Comparison of ENCODE assay signal across 31 mouse cellular contexts in the genomic region with DNA sequence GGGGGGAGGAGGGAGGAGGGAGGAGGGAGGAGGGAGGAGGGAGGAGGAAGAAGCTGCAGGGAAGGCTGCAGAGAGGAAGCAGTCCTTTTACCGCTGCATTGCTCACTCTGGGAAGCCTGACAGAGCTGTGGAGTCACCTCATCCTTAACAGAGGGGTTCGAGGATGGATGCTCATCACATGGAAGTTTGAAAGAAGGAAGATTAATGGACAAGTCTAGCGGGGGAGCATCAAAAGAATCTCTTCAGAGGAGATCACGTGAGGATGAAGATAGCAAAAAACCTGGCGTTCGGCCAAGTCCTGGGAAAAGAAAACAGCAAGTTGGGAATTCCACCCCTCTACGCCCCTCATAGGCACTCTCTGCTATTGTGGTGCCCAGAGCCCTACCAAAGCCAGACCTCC. TPM values are rescaled to one million over a fixed set of nuclear protein-coding genes. Genes with fewer than 3 reads are reported as not detected.
DNase-seq lines count a peak whose midpoint lies in the region; ATAC-seq lines count a peak whose summit lies in the region.
"Had no signal": no experiment of that assay in that cellular context is flagged by ENCODE, and none has a peak within 500 bp of the region (broad histone marks: within the 10 kb centered on the region; RNA-seq: fewer than 3 reads in every experiment).

No protein-coding gene starts in this region.

- no peak overlapping the region for H3K9ac ChIP-seq in forebrain, embryonic 14.5 days (ENCODE audit: low read length)
- H3K9ac ChIP-seq in forebrain, embryonic 12.5 days: no peak overlapping the region
- H3K9ac ChIP-seq: forebrain, embryonic 15.5 days; heart, embryonic 13.5 days; hindbrain, embryonic 14.5 days; liver, embryonic 14.5 days; neural tube, embryonic 13.5 days had no signal

- H3K36me3 ChIP-seq in forebrain, embryonic 14.5 days (ENCODE audit: control insufficient read depth, insufficient read depth, low read length): no peaks in the 10 kb centered on the region
- no peaks in the 10 kb centered on the region for H3K36me3 ChIP-seq in forebrain, embryonic 12.5 days (replicated peaks)
- H3K36me3 ChIP-seq: forebrain, embryonic 15.5 days; heart, embryonic 13.5 days; neural tube, embryonic 13.5 days had no signal

- no peak overlapping the region for H3K4me2 ChIP-seq in forebrain, embryonic 14.5 days (ENCODE audit: low read length)
- H3K4me2 ChIP-seq in forebrain, embryonic 12.5 days: no peak overlapping the region
- H3K4me2 ChIP-seq: forebrain, embryonic 15.5 days; heart, embryonic 13.5 days; hindbrain, embryonic 14.5 days; midbrain, embryonic 11.5 days; neural tube, embryonic 13.5 days had no signal

- H3K27me3 ChIP-seq in forebrain, embryonic 14.5 days (replicated peaks; ENCODE audit: control insufficient read depth, insufficient read depth, low read length): no peaks in the 10 kb centered on the region
- H3K27me3 ChIP-seq in forebrain, embryonic 12.5 days: no peaks in the 10 kb centered on the region
- H3K27me3 ChIP-seq: forebrain, embryonic 15.5 days; heart, embryonic 13.5 days; neural tube, embryonic 13.5 days had no signal

- ATAC-seq in forebrain, embryonic 14.5 days: no peak
- ATAC-seq in forebrain, embryonic 12.5 days (ENCODE audit: low FRiP score): no peak
- ATAC-seq: forebrain, embryonic 15.5 days; midbrain, embryonic 16.5 days had no signal

- peak; percentile 15 for DNase-seq in adrenal gland, postnatal 14 days
- DNase-seq in adrenal gland, adult (ENCODE audit: inconsistent age in 2 of 2, low spot score in 1 of 2): no peak
- DNase-seq in forebrain, embryonic 14.5 days (ENCODE audit: low spot score): peak; percentile 10
- DNase-seq in kidney, postnatal 14 days: peak; percentile 24
- DNase-seq in kidney, adult 11 months: no peak
- DNase-seq in retina, postnatal 1 day: peak; percentile 22
- DNase-seq in retina, embryonic 14.5 days (ENCODE audit: low spot score): no peak
- DNase-seq: adrenal gland, postnatal 25 days; cerebellum, adult 18-20 months; gastrocnemius, postnatal 36 days; heart, adult 18-20 months; heart, postnatal 10 days; kidney, adult 8-10 months; layer of hippocampus, postnatal 36 days; left cerebral cortex, postnatal 4 days; lung, adult 2 months; lung, postnatal 14 days; right cerebral cortex, postnatal 14 days; thymus, postnatal 25 days had no signal

- H3K27ac ChIP-seq in forebrain, embryonic 14.5 days (ENCODE audit: low read depth, low read length): no peak overlapping the region
- no peak overlapping the region for H3K27ac ChIP-seq in forebrain, embryonic 12.5 days
- H3K27ac ChIP-seq: forebrain, embryonic 15.5 days; heart, embryonic 13.5 days; hindbrain, embryonic 14.5 days; liver, embryonic 14.5 days; neural tube, embryonic 13.5 days had no signal

- WGBS in forebrain, embryonic 14.5 days: 65% methylated on average over 7 of the region's 7 CpGs
- WGBS in forebrain, embryonic 12.5 days: 79% methylated on average over 7 of the region's 7 CpGs

- no peaks in the 10 kb centered on the region for H3K4me1 ChIP-seq in forebrain, embryonic 14.5 days (ENCODE audit: control insufficient read depth, insufficient read depth, low read length)
- H3K4me1 ChIP-seq in forebrain, embryonic 12.5 days: no peaks in the 10 kb centered on the region
- H3K4me1 ChIP-seq: forebrain, embryonic 15.5 days; neural tube, embryonic 13.5 days had no signal

- H3K9me3 ChIP-seq in forebrain, embryonic 14.5 days (replicated peaks; ENCODE audit: control insufficient read depth, low read length): no peaks in the 10 kb centered on the region
- no peaks in the 10 kb centered on the region for H3K9me3 ChIP-seq in forebrain, embryonic 12.5 days
- H3K9me3 ChIP-seq: forebrain, embryonic 15.5 days; heart, embryonic 13.5 days; neural tube, embryonic 13.5 days had no signal

- no peak overlapping the region for H3K4me3 ChIP-seq in forebrain, embryonic 14.5 days (ENCODE audit: low read depth, low read length)
- H3K4me3 ChIP-seq in forebrain, embryonic 12.5 days (replicated peaks): no peak overlapping the region
- H3K4me3 ChIP-seq: forebrain, embryonic 15.5 days; heart, embryonic 13.5 days; neural tube, embryonic 13.5 days had no signal

RNA-seq across cellular contexts. Expression of a gene that starts 38.5 kb away (rescaled TPM):
- total RNA-seq in adrenal gland, postnatal 14 days (2021): 2.1 and 3.7 TPM in 2 replicates
- 3.4 and 4.2 TPM in 2 replicates for polyA plus RNA-seq in forebrain, embryonic 14.5 days (2014; fragmentation: Nextera tagmentation; extraction: Ambion mirVana)
- 2.8 and 3.2 TPM in 2 replicates for polyA plus RNA-seq in forebrain, embryonic 12.5 days (2016; fragmentation: Nextera tagmentation; extraction: Ambion mirVana)
- total RNA-seq: CH12.LX; hematopoietic stem cell, adult 5-6 weeks; megakaryocyte progenitor cell, adult 5-6 weeks had no signal
- polyA plus RNA-seq: C2C12 had no signal

Comparison
In these comparisons a context has a peak if more than half of its experiments do, and no peak if none do; other contexts are left out.
1. DNase-seq: peak in adrenal gland, postnatal 14 days (single experiment), forebrain, embryonic 14.5 days (single experiment), kidney, postnatal 14 days (single experiment) and retina, postnatal 1 day (single experiment); none in adrenal gland, adult (0 of 2), kidney, adult 11 months (single experiment) and retina, embryonic 14.5 days (single experiment).